Mouse (Mus musculus) gastrocnemius, adult 18-20 months (tissue): ENCODE results near the gene Mmaa. TPM values are rescaled to one million over a fixed set of nuclear protein-coding genes. Genes with fewer than 3 reads are reported as not detected.

ENCODE experiments used
- DNase-seq: peaks from one replicate; pipeline ENCODE4 v3.0.0; 2021; ENCODE audit warnings: low spot score
- total RNA-seq, 2 experiments: library from RNA; stranded (reverse); gene quantifications; 2 replicates each; pipeline ENCODE4 v1.2.3; 2021

Mmaa gene
- total RNA-seq, 2 experiments from 2014 or later = 17.3 to 19.3 TPM

- no peak for DNase-seq
Observed at GRCm38 (mm10) chr8:79224363-79224762, 70.4 kb downstream of the Mmaa start.

GRCm38 (mm10) chr8:79222752-79223141, 72.0 kb downstream of the Mmaa start:
- DNase-seq = no peak

GRCm38 (mm10) chr8:79222106-79222751, 72.5 kb downstream of the Mmaa start:
- no peak for DNase-seq

Other genes with a start within 250 kb of the Mmaa start
- gene 1700011L22Rik, start 46.4 kb downstream of the Mmaa start, total RNA-seq = not detected
- gene Smad1, start 104.6 kb upstream of the Mmaa start, total RNA-seq = 10 to 100 TPM in 1 of 2 experiments, 1 to 10 TPM in 1; 8.9 to 10.6 TPM